Mouse (Mus musculus) megakaryocyte progenitor cell, adult 5-6 weeks (primary cell): ENCODE measurements around the gene Olfr99. TPM values are rescaled to one million over a fixed set of nuclear protein-coding genes. Genes with fewer than 3 reads are reported as not detected.
A peak's percentile ranks its signal among the peaks of the same experiment; 100 is the strongest.
"Not testable (repeated sequence)": the region's sequence is repeated elsewhere in the genome, so short reads cannot be mapped to it uniquely, and the experiment has no call there.

Experiments used
- ATAC-seq: replicated peaks from 2 replicates; pipeline ENCODE4 v1.8.0; 2016; ENCODE audit warnings: mild to moderate bottlenecking, moderate TSS enrichment, inconsistent platforms; ENCODE audit not compliant: poor library complexity
- total RNA-seq, 2 experiments: library from RNA; stranded (forward) in 1 of 2; stranded (reverse) in 1 of 2; fragments of 157-497, 149-512 nt in 1 of 2; fragments of 200-1000 nt in 1 of 2; gene quantifications; 2 replicates each; pipeline versions ENCODE4 v1.2.3 to v1.2.4; 2015 to 2017

Olfr99 gene
- total RNA-seq (2015) (not detected in 2 replicates), total RNA-seq (2017) (not detected in 2 replicates)

GRCm38 (mm10) chr17:37283360-37283759 is at the start of gene Olfr99:
Gene Olfr99, minus strand, starts transcription at chr17:37283460.
- ATAC-seq = no peak

GRCm38 (mm10) chr17:37316954-37317353 is 33.7 kb upstream of the Olfr99 start, which contains the start of gene Olfr102:
Gene Olfr102, minus strand, starts transcription at chr17:37317054.
- no peak for ATAC-seq

- no peak for ATAC-seq
These were observed 27.0 kb upstream of the Olfr99 start for GRCm38 (mm10) chr17:37310146-37310699.

- no peak for ATAC-seq
These were observed 25.2 kb upstream of the Olfr99 start for GRCm38 (mm10) chr17:37308483-37308882.

GRCm38 (mm10) chr17:37304213-37304612 is 21.0 kb upstream of the Olfr99 start, which contains the start of gene Olfr101:
Gene Olfr101, minus strand, starts transcription at chr17:37304313.
- no peak for ATAC-seq

GRCm38 (mm10) chr17:37280331-37280730 is 2.9 kb downstream of the Olfr99 start:
- no peak for ATAC-seq

GRCm38 (mm10) chr17:37276573-37276972 is 6.7 kb downstream of the Olfr99 start:
- ATAC-seq = no peak

- no peak for ATAC-seq
These were observed 7.5 kb downstream of the Olfr99 start for GRCm38 (mm10) chr17:37275626-37276248.

GRCm38 (mm10) chr17:37270702-37271092 is 12.6 kb downstream of the Olfr99 start:
- peak; percentile 85 for ATAC-seq

- peak; percentile 88 for ATAC-seq
These were observed 13.1 kb downstream of the Olfr99 start, which contains the start of gene H2-M3 for GRCm38 (mm10) chr17:37270058-37270701. Gene H2-M3, plus strand, starts transcription at chr17:37270220.

GRCm38 (mm10) chr17:37263626-37264025 is 19.6 kb downstream of the Olfr99 start, which contains the start of gene Olfr98:
Gene Olfr98, minus strand, starts transcription at chr17:37263749.
- ATAC-seq = no peak

- ATAC-seq = peak; percentile 89
These were observed 32.7 kb downstream of the Olfr99 start for GRCm38 (mm10) chr17:37250544-37250943.

- no peak for ATAC-seq
These were observed 33.8 kb downstream of the Olfr99 start for GRCm38 (mm10) chr17:37249460-37249859.

- ATAC-seq = peak; percentile 98
These were observed 36.5 kb downstream of the Olfr99 start for GRCm38 (mm10) chr17:37246715-37247114.

GRCm38 (mm10) chr17:37242198-37242597 is 41.1 kb downstream of the Olfr99 start:
- ATAC-seq = no peak

GRCm38 (mm10) chr17:37237230-37237629 is 46.0 kb downstream of the Olfr99 start, which contains the start of gene Olfr97:
Gene Olfr97, minus strand, starts transcription at chr17:37237330.
- not testable (repeated sequence) for ATAC-seq

Other genes starting within 250 kb of the Olfr99 start
- gene Gabbr1, start 237.5 kb downstream of the Olfr99 start, total RNA-seq (2015) = 2.6 and 4.3 TPM in 2 replicates
- gene Gabbr1, start 237.5 kb downstream of the Olfr99 start, total RNA-seq (2017) = 0.25 and 0.91 TPM in 2 replicates
- not detected in 2 replicates for gene Olfr90, start 195.0 kb downstream of the Olfr99 start, total RNA-seq (2015)
- not detected in 2 replicates for gene Olfr90, start 195.0 kb downstream of the Olfr99 start, total RNA-seq (2017)
- gene Olfr91, start 185.2 kb downstream of the Olfr99 start, total RNA-seq (2015) = not detected in 2 replicates
- not detected in 2 replicates for gene Olfr91, start 185.2 kb downstream of the Olfr99 start, total RNA-seq (2017)
- gene Olfr92, start 163.4 kb downstream of the Olfr99 start, total RNA-seq (2015) = not detected in 2 replicates
- gene Olfr92, start 163.4 kb downstream of the Olfr99 start, total RNA-seq (2017) = not detected in 2 replicates
- gene Olfr93, start 122.0 kb downstream of the Olfr99 start, total RNA-seq (2015) = not detected in 2 replicates
- gene Olfr93, start 122.0 kb downstream of the Olfr99 start, total RNA-seq (2017) = not detected in 2 replicates
- gene Ubd, start 89.6 kb downstream of the Olfr99 start, total RNA-seq (2015) = 0.22 TPM in 1 of 2 replicates, not detected in the other
- 0.27 TPM in 1 of 2 replicates, not detected in the other for gene Ubd, start 89.6 kb downstream of the Olfr99 start, total RNA-seq (2017)
- not detected in 2 replicates for gene Olfr94, start 82.5 kb downstream of the Olfr99 start, total RNA-seq (2015)
- not detected in 2 replicates for gene Olfr94, start 82.5 kb downstream of the Olfr99 start, total RNA-seq (2017)
- not detected in 2 replicates for gene Olfr95, start 70.3 kb downstream of the Olfr99 start, total RNA-seq (2015)
- not detected in 2 replicates for gene Olfr95, start 70.3 kb downstream of the Olfr99 start, total RNA-seq (2017)
- not detected in 2 replicates for gene Olfr96, start 63.3 kb downstream of the Olfr99 start, total RNA-seq (2015)
- gene Olfr96, start 63.3 kb downstream of the Olfr99 start, total RNA-seq (2017) = not detected in 2 replicates
- gene Olfr97, start 46.1 kb downstream of the Olfr99 start, total RNA-seq (2015) = not detected in 2 replicates
- not detected in 2 replicates for gene Olfr97, start 46.1 kb downstream of the Olfr99 start, total RNA-seq (2017)
- gene Olfr98, start 19.7 kb downstream of the Olfr99 start, total RNA-seq (2015) = not detected in 2 replicates
- not detected in 2 replicates for gene Olfr98, start 19.7 kb downstream of the Olfr99 start, total RNA-seq (2017)
- gene H2-M3, start 13.2 kb downstream of the Olfr99 start, total RNA-seq (2015) = 11.0 and 11.6 TPM in 2 replicates
- gene H2-M3, start 13.2 kb downstream of the Olfr99 start, total RNA-seq (2017) = 23.5 and 27.3 TPM in 2 replicates
- not detected in 2 replicates for gene Olfr101, start 20.9 kb upstream of the Olfr99 start, total RNA-seq (2015)
- not detected in 2 replicates for gene Olfr101, start 20.9 kb upstream of the Olfr99 start, total RNA-seq (2017)
- not detected in 2 replicates for gene Olfr102, start 33.6 kb upstream of the Olfr99 start, total RNA-seq (2015)
- not detected in 2 replicates for gene Olfr102, start 33.6 kb upstream of the Olfr99 start, total RNA-seq (2017)
- gene Olfr103, start 56.2 kb upstream of the Olfr99 start, total RNA-seq (2015) = not detected in 2 replicates
- not detected in 2 replicates for gene Olfr103, start 56.2 kb upstream of the Olfr99 start, total RNA-seq (2017)
- gene Olfr104-ps, start 76.1 kb upstream of the Olfr99 start, total RNA-seq (2015) = not detected in 2 replicates
- gene Olfr104-ps, start 76.1 kb upstream of the Olfr99 start, total RNA-seq (2017) = not detected in 2 replicates
- not detected in 2 replicates for gene Olfr105-ps, start 95.6 kb upstream of the Olfr99 start, total RNA-seq (2015)
- gene Olfr105-ps, start 95.6 kb upstream of the Olfr99 start, total RNA-seq (2017) = not detected in 2 replicates
- not detected in 2 replicates for gene Olfr106-ps, start 106.9 kb upstream of the Olfr99 start, total RNA-seq (2015)
- gene Olfr106-ps, start 106.9 kb upstream of the Olfr99 start, total RNA-seq (2017) = not detected in 2 replicates
- gene Olfr107, start 115.8 kb upstream of the Olfr99 start, total RNA-seq (2015) = not detected in 2 replicates
- not detected in 2 replicates for gene Olfr107, start 115.8 kb upstream of the Olfr99 start, total RNA-seq (2017)
- gene Olfr108, start 162.0 kb upstream of the Olfr99 start, total RNA-seq (2015) = not detected in 2 replicates
- gene Olfr108, start 162.0 kb upstream of the Olfr99 start, total RNA-seq (2017) = not detected in 2 replicates
- not detected in 2 replicates for gene Olfr109, start 175.5 kb upstream of the Olfr99 start, total RNA-seq (2015)
- gene Olfr109, start 175.5 kb upstream of the Olfr99 start, total RNA-seq (2017) = not detected in 2 replicates
- not detected in 2 replicates for gene H2-M2, start 200.1 kb upstream of the Olfr99 start, total RNA-seq (2015)
- not detected in 2 replicates for gene H2-M2, start 200.1 kb upstream of the Olfr99 start, total RNA-seq (2017)
- gene Olfr110, start 209.0 kb upstream of the Olfr99 start, total RNA-seq (2015) = not detected in 2 replicates
- gene Olfr110, start 209.0 kb upstream of the Olfr99 start, total RNA-seq (2017) = not detected in 2 replicates
- gene Olfr111, start 224.6 kb upstream of the Olfr99 start, total RNA-seq (2015) = not detected in 2 replicates
- gene Olfr111, start 224.6 kb upstream of the Olfr99 start, total RNA-seq (2017) = not detected in 2 replicates